Mouse (Mus musculus): Measurements from ENCODE around the gene Prdx5. TPM values are rescaled to one million over a fixed set of nuclear protein-coding genes. Genes with fewer than 3 reads are reported as not detected.

The Prdx5 gene
- 231 and 241 TPM in 2 replicates for polyA plus RNA-seq (2015; fragmentation: Nextera tagmentation; extraction: Ambion mirVana)

GRCm38 (mm10) chr19:6909507-6910289, at the start of gene Prdx5, which contains the start of gene Trmt112:
Gene Prdx5, minus strand, starts transcription at chr19:6910106.
Gene Trmt112, plus strand, starts transcription at chr19:6909698.
- Histone ChIP-seq H3K27ac (replicated peaks) (peak within 1 kb of the TSS; percentile 97), H3K36me3 (peaks cover 39% of the 10 kb centered on the region), H3K4me1 (peaks cover 26% of the 10 kb centered on the region), H3K4me2 (replicated peaks) (peak within 1 kb of the TSS; percentile 73), H3K4me3 (peak within 1 kb of the TSS; percentile 60), H3K9me3 (no peaks in the 10 kb centered on the region), H3K27me3 (no peaks in the 10 kb centered on the region), H3K9ac (replicated peaks) (peak within 1 kb of the TSS; percentile 69)
- peak; percentile 93 for ATAC-seq (replicated peaks)
- WGBS: under 1% methylated on average over 65 of the region's 65 CpGs

- ATAC-seq (replicated peaks): no peak
- Histone ChIP-seq H3K27me3 (no peaks in the 10 kb centered on the region), H3K4me3 (no peak overlapping the region), H3K4me2 (replicated peaks) (no peak overlapping the region), H3K9me3 (no peaks in the 10 kb centered on the region), H3K27ac (replicated peaks) (no peak overlapping the region), H3K4me1 (peaks cover 10% of the 10 kb centered on the region), H3K36me3 (no peaks in the 10 kb centered on the region), H3K9ac (replicated peaks) (no peak overlapping the region)
- WGBS: 84% methylated on average over 10 of the region's 10 CpGs
Observed at GRCm38 (mm10) chr19:6956461-6956860, 46.6 kb upstream of the Prdx5 start.

GRCm38 (mm10) chr19:6955424-6955823, 45.5 kb upstream of the Prdx5 start:
- H3K4me3 ChIP-seq: no peak overlapping the region
- H3K27me3 ChIP-seq: no peaks in the 10 kb centered on the region
- H3K27ac ChIP-seq (replicated peaks): no peak overlapping the region
- no peak overlapping the region for H3K9ac ChIP-seq (replicated peaks)
- H3K36me3 ChIP-seq: no peaks in the 10 kb centered on the region
- ATAC-seq (replicated peaks): no peak
- no peaks in the 10 kb centered on the region for H3K9me3 ChIP-seq
- WGBS: 96% methylated on average over 7 of the region's 7 CpGs
- peaks cover 11% of the 10 kb centered on the region for H3K4me1 ChIP-seq
- no peak overlapping the region for H3K4me2 ChIP-seq (replicated peaks)

- no peak for ATAC-seq (replicated peaks)
- Histone ChIP-seq H3K27me3 (no peaks in the 10 kb centered on the region), H3K4me2 (replicated peaks) (no peak overlapping the region), H3K27ac (replicated peaks) (no peak overlapping the region), H3K4me3 (no peak overlapping the region), H3K4me1 (peaks cover 21% of the 10 kb centered on the region), H3K9me3 (no peaks in the 10 kb centered on the region), H3K36me3 (no peaks in the 10 kb centered on the region), H3K9ac (replicated peaks) (no peak overlapping the region)
- 46% methylated on average over 9 of the region's 9 CpGs for WGBS
Observed at GRCm38 (mm10) chr19:6954046-6954445, 44.1 kb upstream of the Prdx5 start.

GRCm38 (mm10) chr19:6952712-6953037, 42.8 kb upstream of the Prdx5 start:
- Histone ChIP-seq H3K4me1 (peaks cover 21% of the 10 kb centered on the region), H3K27me3 (no peaks in the 10 kb centered on the region), H3K27ac (replicated peaks) (peak overlapping the region; percentile 95), H3K9me3 (no peaks in the 10 kb centered on the region), H3K4me2 (replicated peaks) (peak overlapping the region; percentile 94), H3K36me3 (no peaks in the 10 kb centered on the region), H3K4me3 (peak overlapping the region; percentile 63), H3K9ac (replicated peaks) (peak overlapping the region; percentile 74)
- WGBS: 14% methylated on average over 3 of the region's 3 CpGs
- no peak for ATAC-seq (replicated peaks)

GRCm38 (mm10) chr19:6951994-6952711, 42.2 kb upstream of the Prdx5 start:
- H3K9ac ChIP-seq (replicated peaks): peak overlapping the region; percentile 74
- no peaks in the 10 kb centered on the region for H3K9me3 ChIP-seq
- WGBS: 2% methylated on average over 31 of the region's 31 CpGs
- peak; percentile 11 for ATAC-seq (replicated peaks)
- peak overlapping the region; percentile 95 for H3K27ac ChIP-seq (replicated peaks)
- peaks cover under 1% of the 10 kb centered on the region; the same call in 1 of the 2 replicates for H3K36me3 ChIP-seq
- H3K4me1 ChIP-seq: peaks cover 21% of the 10 kb centered on the region
- peak overlapping the region; percentile 94 for H3K4me2 ChIP-seq (replicated peaks)
- peak overlapping the region; percentile 63 for H3K4me3 ChIP-seq
- H3K27me3 ChIP-seq: no peaks in the 10 kb centered on the region

- H3K4me3 ChIP-seq: peak overlapping the region; percentile 63
- no peaks in the 10 kb centered on the region for H3K27me3 ChIP-seq
- peak overlapping the region; percentile 74 for H3K9ac ChIP-seq (replicated peaks)
- under 1% methylated on average over 35 of the region's 35 CpGs for WGBS
- H3K9me3 ChIP-seq: no peaks in the 10 kb centered on the region
- H3K4me2 ChIP-seq (replicated peaks): peak overlapping the region; percentile 94
- H3K4me1 ChIP-seq: peaks cover 21% of the 10 kb centered on the region
- peak overlapping the region; percentile 95 for H3K27ac ChIP-seq (replicated peaks)
- ATAC-seq (replicated peaks): peak; percentile 85
- H3K36me3 ChIP-seq: peaks cover 2% of the 10 kb centered on the region; the same call in 1 of the 2 replicates
Observed at GRCm38 (mm10) chr19:6951381-6951968, 41.6 kb upstream of the Prdx5 start.

- under 1% methylated on average over 28 of the region's 28 CpGs for WGBS
- no peaks in the 10 kb centered on the region for H3K9me3 ChIP-seq
- H3K9ac ChIP-seq (replicated peaks): peak overlapping the region; percentile 74
Observed at GRCm38 (mm10) chr19:6950613-6951153, 40.8 kb upstream of the Prdx5 start.

GRCm38 (mm10) chr19:6949951-6950350, 40.0 kb upstream of the Prdx5 start:
- H3K4me2 ChIP-seq (replicated peaks): peak overlapping the region; percentile 94

More at GRCm38 (mm10) chr19:6950613-6951153, 40.8 kb upstream of the Prdx5 start:
- H3K4me3 ChIP-seq: peak overlapping the region; percentile 63
- H3K27me3 ChIP-seq: no peaks in the 10 kb centered on the region
- peak overlapping the region; percentile 95 for H3K27ac ChIP-seq (replicated peaks)
- peak overlapping the region; percentile 94 for H3K4me2 ChIP-seq (replicated peaks)
- H3K4me1 ChIP-seq: peaks cover 21% of the 10 kb centered on the region
- peaks cover 3% of the 10 kb centered on the region; the same call in 1 of the 2 replicates for H3K36me3 ChIP-seq
- ATAC-seq (replicated peaks): peak; percentile 57

GRCm38 (mm10) chr19:6949532-6949931, 39.6 kb upstream of the Prdx5 start:
- no peak for ATAC-seq (replicated peaks)
- Histone ChIP-seq H3K36me3 (peaks cover 6% of the 10 kb centered on the region; the same call in 1 of the 2 replicates), H3K9me3 (no peaks in the 10 kb centered on the region), H3K4me1 (peaks cover 21% of the 10 kb centered on the region), H3K9ac (replicated peaks) (no peak overlapping the region), H3K27me3 (no peaks in the 10 kb centered on the region), H3K27ac (replicated peaks) (no peak overlapping the region), H3K4me3 (no peak overlapping the region), H3K4me2 (replicated peaks) (no peak overlapping the region)
- 90% methylated on average over 5 of the region's 5 CpGs for WGBS

More at GRCm38 (mm10) chr19:6949951-6950350, 40.0 kb upstream of the Prdx5 start:
- Histone ChIP-seq H3K36me3 (peaks cover 6% of the 10 kb centered on the region; the same call in 1 of the 2 replicates), H3K27me3 (no peaks in the 10 kb centered on the region), H3K9me3 (no peaks in the 10 kb centered on the region), H3K27ac (replicated peaks) (peak overlapping the region; percentile 95), H3K4me1 (peaks cover 21% of the 10 kb centered on the region), H3K4me3 (peak overlapping the region; percentile 63), H3K9ac (replicated peaks) (peak overlapping the region; percentile 74)
- WGBS: 52% methylated on average over 5 of the region's 5 CpGs
- ATAC-seq (replicated peaks): no peak

GRCm38 (mm10) chr19:6948186-6948585, 38.3 kb upstream of the Prdx5 start:
- WGBS: 77% methylated on average over 4 of the region's 4 CpGs
- Histone ChIP-seq H3K27me3 (no peaks in the 10 kb centered on the region), H3K9ac (replicated peaks) (no peak overlapping the region), H3K4me2 (replicated peaks) (no peak overlapping the region), H3K9me3 (no peaks in the 10 kb centered on the region), H3K27ac (replicated peaks) (no peak overlapping the region), H3K4me1 (peaks cover 23% of the 10 kb centered on the region), H3K4me3 (no peak overlapping the region), H3K36me3 (peaks cover 6% of the 10 kb centered on the region; the same call in 1 of the 2 replicates)
- no peak for ATAC-seq (replicated peaks)
